Mouse (Mus musculus) gastrocnemius, postnatal 4 days (tissue): ENCODE results near the gene Zfp322a. TPM values are rescaled to one million over a fixed set of nuclear protein-coding genes. Genes with fewer than 3 reads are reported as not detected.
"Not testable (repeated sequence)": the region's sequence is repeated elsewhere in the genome, so short reads cannot be mapped to it uniquely, and the experiment has no call there.

Experiments
- DNase-seq, 2 experiments: peaks; one replicate each; pipeline ENCODE4 v3.0.0; 2021 to 2022; ENCODE audit warnings: low spot score in 2 of 2, mixed read lengths in 2 of 2
- total RNA-seq, 2 experiments: library from RNA; stranded (reverse); gene quantifications; 2 replicates each; pipeline ENCODE4 v1.2.3; 2021

Gene Zfp322a
- total RNA-seq, 2 experiments from 2014 or later = 17.8 to 20.8 TPM

- DNase-seq = not testable (repeated sequence)
Measured at GRCm38 (mm10) chr13:23354541-23354940, 14.5 kb downstream of the Zfp322a start.

DNA sequence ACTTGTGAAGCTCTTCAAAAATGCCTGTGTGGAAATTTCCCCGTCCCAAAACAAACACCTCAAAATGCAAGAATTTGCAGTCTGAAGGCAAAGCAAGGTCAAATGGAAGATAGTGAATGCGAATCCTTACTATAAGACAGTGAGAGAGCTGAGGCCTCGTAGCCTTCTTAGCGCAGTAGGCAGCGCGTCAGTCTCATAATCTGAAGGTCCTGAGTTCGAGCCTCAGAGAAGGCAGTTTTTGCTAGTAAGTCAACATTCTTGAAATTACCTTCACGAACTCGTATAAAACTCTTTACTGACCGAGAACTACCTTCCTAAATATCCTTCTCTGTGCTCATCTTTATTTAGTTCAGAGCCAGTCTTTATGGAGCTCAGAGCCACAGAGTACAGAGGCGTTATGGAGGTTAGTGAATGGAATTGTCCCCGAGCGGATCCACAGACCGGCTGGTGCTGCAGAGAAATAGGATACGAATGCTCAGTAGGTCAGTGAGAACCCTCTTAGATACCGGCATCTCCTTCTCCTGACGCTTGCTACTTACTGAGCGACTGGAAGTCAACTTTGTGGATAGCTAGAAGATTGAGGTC is 51.6 kb downstream of the Zfp322a start:
- no peak for DNase-seq

GRCm38 (mm10) chr13:23312909-23313669 is 55.9 kb downstream of the Zfp322a start:
- no peak for DNase-seq

- no peak for DNase-seq
Measured at GRCm38 (mm10) chr13:23310036-23310435, 59.0 kb downstream of the Zfp322a start.

GRCm38 (mm10) chr13:23309495-23310011 is 59.5 kb downstream of the Zfp322a start:
- no peak for DNase-seq

GRCm38 (mm10) chr13:23308639-23309307 is 60.2 kb downstream of the Zfp322a start:
- not testable (repeated sequence) for DNase-seq

GRCm38 (mm10) chr13:23307069-23307814 is 61.8 kb downstream of the Zfp322a start:
- DNase-seq = no peak

DNA sequence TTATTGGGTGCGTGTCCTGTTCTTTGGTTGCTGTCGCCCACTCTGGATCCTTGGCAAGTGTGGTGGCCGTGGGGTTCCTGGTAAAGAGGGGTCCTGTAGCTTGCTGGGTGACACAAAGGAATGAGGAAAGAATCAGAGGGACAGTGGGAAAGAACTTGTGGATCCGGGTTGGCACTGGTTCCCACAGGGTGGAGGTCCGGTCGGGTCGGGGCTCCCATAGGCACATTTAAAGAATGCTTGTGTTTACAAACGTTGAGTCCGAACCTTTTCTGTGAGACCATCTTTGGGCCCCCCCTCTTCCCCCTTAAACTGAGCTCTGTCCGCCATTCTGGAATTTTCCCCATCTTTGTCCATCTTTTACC is 62.3 kb downstream of the Zfp322a start:
- no peak for DNase-seq

Other genes with a start within 250 kb of the Zfp322a start
- gene Vmn1r218, start 236.1 kb downstream of the Zfp322a start, total RNA-seq = not detected
- gene Vmn1r219, start 209.9 kb downstream of the Zfp322a start, total RNA-seq = not detected
- not detected for gene Vmn1r220, start 181.2 kb downstream of the Zfp322a start, total RNA-seq
- gene Vmn1r221, start 155.1 kb downstream of the Zfp322a start, total RNA-seq = not detected
- gene Vmn1r222, start 133.3 kb downstream of the Zfp322a start, total RNA-seq = not detected
- not detected for gene Vmn1r223, start 122.1 kb downstream of the Zfp322a start, total RNA-seq
- 1 to 10 TPM; 6.2 to 6.6 TPM for gene Abt1, start 54.7 kb upstream of the Zfp322a start, total RNA-seq
- gene Btn1a1, start 96.7 kb upstream of the Zfp322a start, total RNA-seq = not detected
- under 1 TPM in 1 of 2 experiments, not detected in 1; 0.23 TPM for gene Btn2a2, start 119.6 kb upstream of the Zfp322a start, total RNA-seq
- gene Hist1h4h, start 161.8 kb upstream of the Zfp322a start, total RNA-seq = 100 to 1,000 TPM; 761 to 939 TPM
- 100 to 1,000 TPM; 329 to 395 TPM for gene Hist1h2af, start 164.7 kb upstream of the Zfp322a start, total RNA-seq
- gene Hist1h3g, start 166.2 kb upstream of the Zfp322a start, total RNA-seq = 100 to 1,000 TPM; 100 to 143 TPM
- gene Hist1h2bh, start 174.2 kb upstream of the Zfp322a start, total RNA-seq = 10 to 100 TPM; 18.5 to 24.9 TPM
- gene Hist1h3f, start 174.8 kb upstream of the Zfp322a start, total RNA-seq = 100 to 1,000 TPM in 1 of 2 experiments, 10 to 100 TPM in 1; 92.1 to 134 TPM
- 100 to 1,000 TPM; 613 to 773 TPM for gene Hist1h4f, start 182.4 kb upstream of the Zfp322a start, total RNA-seq
- 10 to 100 TPM; 34.6 to 45.9 TPM for gene Hist1h1d, start 184.1 kb upstream of the Zfp322a start, total RNA-seq
- 100 to 1,000 TPM; 232 to 273 TPM for gene Hist1h3e, start 193.2 kb upstream of the Zfp322a start, total RNA-seq
- 10 to 100 TPM; 63.6 to 92.7 TPM for gene Hist1h2ae, start 202.0 kb upstream of the Zfp322a start, total RNA-seq
- 100 to 1,000 TPM; 491 to 581 TPM for gene Hist1h2bg, start 202.2 kb upstream of the Zfp322a start, total RNA-seq
- gene Hist1h2bf, start 205.0 kb upstream of the Zfp322a start, total RNA-seq = 100 to 1,000 TPM; 240 to 292 TPM
- 10 to 100 TPM; 51.6 to 79.2 TPM for gene Hist1h2ad, start 205.2 kb upstream of the Zfp322a start, total RNA-seq
- 10 to 100 TPM; 55.2 to 69.3 TPM for gene Hist1h3d, start 206.6 kb upstream of the Zfp322a start, total RNA-seq
- gene Hist1h4d, start 212.4 kb upstream of the Zfp322a start, total RNA-seq = 100 to 1,000 TPM; 302 to 338 TPM